Mouse (Mus musculus): ENCODE data around the gene Dohh. TPM values are rescaled to one million over a fixed set of nuclear protein-coding genes. Genes with fewer than 3 reads are reported as not detected.

Dohh gene
- not detected for polyA plus RNA-seq (2014; fragmentation: Illumina TruSeq; extraction: RNeasy Lipid Tissue Mini Kit (QIAGEN cat#74804))

GRCm38 (mm10) chr10:81383802-81384604 is at the start of gene Dohh, which contains the start of gene Gm48551:
Gene Dohh (plus strand): TSS chr10:81384428.
Gene Gm48551 (plus strand): TSS chr10:81384466.

DNA sequence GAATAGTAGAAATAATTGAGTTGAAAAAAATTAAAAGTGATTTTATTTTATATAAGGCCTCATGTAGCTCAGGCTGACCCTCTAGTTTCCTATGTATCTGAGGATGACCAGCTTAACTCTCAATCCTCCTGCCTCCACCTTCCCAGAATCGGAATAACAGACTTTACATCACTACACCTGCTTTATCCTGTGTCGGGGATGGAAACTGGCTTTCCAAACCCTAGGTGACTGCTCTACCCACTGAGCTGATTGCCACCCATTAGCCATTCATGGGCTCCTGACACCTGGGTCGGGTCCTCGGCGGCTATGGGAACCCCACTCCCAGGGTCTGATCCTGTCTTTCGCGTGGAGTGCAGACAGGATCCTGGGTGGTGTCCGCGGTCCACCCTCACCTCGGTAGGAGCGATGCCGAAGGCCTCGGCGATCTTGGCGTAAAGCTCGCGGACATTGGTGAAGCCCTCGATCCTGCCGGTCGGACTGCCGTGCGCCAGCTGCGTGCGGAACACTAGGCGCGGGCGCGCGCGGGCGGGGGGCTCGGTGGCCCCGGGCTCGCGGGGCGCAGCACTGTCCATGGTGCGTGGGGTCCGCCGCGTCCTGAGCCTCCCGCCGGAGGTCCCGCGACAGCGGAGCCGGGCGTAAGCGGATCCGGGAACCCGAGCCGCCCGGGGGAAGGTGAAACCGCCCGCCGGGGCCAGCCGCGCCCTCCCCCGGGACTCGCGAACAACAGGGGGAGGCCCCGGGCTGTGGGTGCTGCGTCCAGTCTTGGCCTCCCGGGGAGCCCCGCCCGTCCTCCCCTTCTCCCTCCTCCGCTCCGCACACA is 41.3 kb upstream of the Dohh start, which contains the start of gene Gipc3:
Gene Gipc3 (minus strand): TSS at position 581 of the 820 bp plus-strand sequence.

GRCm38 (mm10) chr10:81350351-81351063 is 33.7 kb upstream of the Dohh start, which contains the start of gene Hmg20b:
Gene Hmg20b (minus strand): TSS chr10:81350480.

GRCm38 (mm10) chr10:81356991-81357844 is 27.0 kb upstream of the Dohh start, which contains the start of gene Mfsd12:
Gene Mfsd12 (plus strand): TSS chr10:81357491.

GRCm38 (mm10) chr10:81365672-81366476 is 18.4 kb upstream of the Dohh start, which contains the start of gene 4930404N11Rik:
Gene 4930404N11Rik (minus strand): TSS chr10:81365816.

DNA sequence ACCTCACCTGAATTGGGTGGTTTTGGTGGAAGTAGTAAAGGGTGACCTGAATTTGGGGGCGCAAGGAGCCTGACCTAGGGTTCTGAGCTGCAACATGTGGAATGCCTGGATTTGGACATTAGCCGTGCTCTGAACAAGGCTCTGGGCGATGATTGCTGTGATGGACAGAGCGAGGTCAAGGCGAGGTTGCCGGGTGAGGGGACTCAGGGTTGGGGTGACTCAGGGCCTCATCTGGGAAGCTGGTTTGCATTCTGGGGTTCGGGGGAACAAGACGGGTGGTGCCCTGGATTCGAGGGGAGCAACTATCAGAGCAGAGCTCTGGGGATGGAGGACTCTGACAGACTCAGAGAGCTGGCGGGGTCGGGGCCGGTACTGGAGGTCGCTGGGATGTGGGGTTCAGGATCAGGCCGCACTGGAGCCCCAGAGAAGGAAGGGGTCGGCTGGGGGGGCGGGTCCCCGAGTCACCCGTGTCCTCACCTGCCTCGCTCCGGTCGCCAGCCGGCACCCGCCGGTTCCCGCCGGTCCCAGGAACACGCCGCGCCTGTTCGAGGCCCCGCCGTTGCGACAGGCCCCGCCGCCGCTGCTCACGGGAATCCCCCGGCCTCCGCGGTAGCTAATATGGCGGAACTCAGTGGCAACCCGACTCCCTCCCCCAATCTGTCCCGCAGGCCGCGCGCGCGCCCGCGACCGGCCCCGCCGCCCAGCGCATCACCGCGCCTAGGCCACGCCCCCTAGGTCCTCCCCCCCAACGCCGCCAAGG is 6.3 kb upstream of the Dohh start, which contains the start of gene Fzr1:
Gene Fzr1 (minus strand): TSS at position 724 of the 760 bp plus-strand sequence.

GRCm38 (mm10) chr10:81388505-81389055 is 4.4 kb downstream of the Dohh start, which contains the start of gene Gm48552:
Gene Gm48552 (plus strand): TSS chr10:81389005.

DNA sequence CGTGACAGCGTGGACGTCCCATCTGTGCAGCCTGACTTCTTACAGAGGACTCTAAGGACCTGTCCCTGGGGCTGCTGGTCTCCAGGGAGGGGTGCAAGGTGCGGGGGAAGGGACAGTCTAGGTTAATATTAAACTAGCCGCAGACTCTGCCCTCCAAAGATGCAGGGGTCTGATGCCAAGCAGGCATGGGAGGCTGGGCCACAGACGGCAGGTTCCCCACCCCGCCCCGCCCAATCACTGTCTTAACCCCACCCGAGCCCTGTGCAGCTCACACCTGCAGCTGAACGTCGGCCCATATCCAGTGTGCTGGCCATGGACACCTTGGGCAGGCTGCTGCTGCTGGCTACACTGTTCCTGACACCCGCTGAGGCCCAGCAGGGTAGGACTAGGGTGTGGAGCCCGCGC is 8.6 kb downstream of the Dohh start, which contains the start of gene Smim24:
Gene Smim24 (plus strand): TSS at position 271 of the 405 bp plus-strand sequence.

Other genes starting within 250 kb of the Dohh start
- gene Zbtb7a, start 249.2 kb upstream of the Dohh start, polyA plus RNA-seq (2014; fragmentation: Illumina TruSeq; extraction: RNeasy Lipid Tissue Mini Kit (QIAGEN cat#74804)) = 17.8 TPM
- gene Pias4, start 216.5 kb upstream of the Dohh start, polyA plus RNA-seq (2014; fragmentation: Illumina TruSeq; extraction: RNeasy Lipid Tissue Mini Kit (QIAGEN cat#74804)) = 0.46 TPM
- 6.8 TPM for gene Eef2, start 207.8 kb upstream of the Dohh start, polyA plus RNA-seq (2014; fragmentation: Illumina TruSeq; extraction: RNeasy Lipid Tissue Mini Kit (QIAGEN cat#74804))
- gene Dapk3, start 201.4 kb upstream of the Dohh start, polyA plus RNA-seq (2014; fragmentation: Illumina TruSeq; extraction: RNeasy Lipid Tissue Mini Kit (QIAGEN cat#74804)) = not detected
- gene 4930442H23Rik, start 200.6 kb upstream of the Dohh start, polyA plus RNA-seq (2014; fragmentation: Illumina TruSeq; extraction: RNeasy Lipid Tissue Mini Kit (QIAGEN cat#74804)) = not detected
- gene Nmrk2, start 182.4 kb upstream of the Dohh start, polyA plus RNA-seq (2014; fragmentation: Illumina TruSeq; extraction: RNeasy Lipid Tissue Mini Kit (QIAGEN cat#74804)) = not detected
- gene Atcay, start 153.6 kb upstream of the Dohh start, polyA plus RNA-seq (2014; fragmentation: Illumina TruSeq; extraction: RNeasy Lipid Tissue Mini Kit (QIAGEN cat#74804)) = not detected
- 0.66 TPM for gene Zfr2, start 151.3 kb upstream of the Dohh start, polyA plus RNA-seq (2014; fragmentation: Illumina TruSeq; extraction: RNeasy Lipid Tissue Mini Kit (QIAGEN cat#74804))
- not detected for gene Matk, start 131.5 kb upstream of the Dohh start, polyA plus RNA-seq (2014; fragmentation: Illumina TruSeq; extraction: RNeasy Lipid Tissue Mini Kit (QIAGEN cat#74804))
- not detected for gene Mrpl54, start 117.5 kb upstream of the Dohh start, polyA plus RNA-seq (2014; fragmentation: Illumina TruSeq; extraction: RNeasy Lipid Tissue Mini Kit (QIAGEN cat#74804))
- not detected for gene Apba3, start 117.5 kb upstream of the Dohh start, polyA plus RNA-seq (2014; fragmentation: Illumina TruSeq; extraction: RNeasy Lipid Tissue Mini Kit (QIAGEN cat#74804))
- not detected for gene Tjp3, start 92.8 kb upstream of the Dohh start, polyA plus RNA-seq (2014; fragmentation: Illumina TruSeq; extraction: RNeasy Lipid Tissue Mini Kit (QIAGEN cat#74804))
- gene Pip5k1c, start 91.5 kb upstream of the Dohh start, polyA plus RNA-seq (2014; fragmentation: Illumina TruSeq; extraction: RNeasy Lipid Tissue Mini Kit (QIAGEN cat#74804)) = 2.6 TPM
- 0.17 TPM for gene Cactin, start 63.3 kb upstream of the Dohh start, polyA plus RNA-seq (2014; fragmentation: Illumina TruSeq; extraction: RNeasy Lipid Tissue Mini Kit (QIAGEN cat#74804))
- gene Tbxa2r, start 55.7 kb upstream of the Dohh start, polyA plus RNA-seq (2014; fragmentation: Illumina TruSeq; extraction: RNeasy Lipid Tissue Mini Kit (QIAGEN cat#74804)) = not detected
- gene Gipc3, start 41.2 kb upstream of the Dohh start, polyA plus RNA-seq (2014; fragmentation: Illumina TruSeq; extraction: RNeasy Lipid Tissue Mini Kit (QIAGEN cat#74804)) = not detected
- gene Hmg20b, start 33.9 kb upstream of the Dohh start, polyA plus RNA-seq (2014; fragmentation: Illumina TruSeq; extraction: RNeasy Lipid Tissue Mini Kit (QIAGEN cat#74804)) = 4.2 TPM
- gene Mfsd12, start 26.9 kb upstream of the Dohh start, polyA plus RNA-seq (2014; fragmentation: Illumina TruSeq; extraction: RNeasy Lipid Tissue Mini Kit (QIAGEN cat#74804)) = not detected
- not detected for gene 4930404N11Rik, start 18.6 kb upstream of the Dohh start, polyA plus RNA-seq (2014; fragmentation: Illumina TruSeq; extraction: RNeasy Lipid Tissue Mini Kit (QIAGEN cat#74804))
- gene Fzr1, start 5.9 kb upstream of the Dohh start, polyA plus RNA-seq (2014; fragmentation: Illumina TruSeq; extraction: RNeasy Lipid Tissue Mini Kit (QIAGEN cat#74804)) = 0.26 TPM
- gene Gm48551, start within 50 bp of the Dohh start, polyA plus RNA-seq (2014; fragmentation: Illumina TruSeq; extraction: RNeasy Lipid Tissue Mini Kit (QIAGEN cat#74804)) = not detected
- 0.88 TPM for gene Gm48552, start 4.6 kb downstream of the Dohh start, polyA plus RNA-seq (2014; fragmentation: Illumina TruSeq; extraction: RNeasy Lipid Tissue Mini Kit (QIAGEN cat#74804))
- not detected for gene Smim24, start 8.6 kb downstream of the Dohh start, polyA plus RNA-seq (2014; fragmentation: Illumina TruSeq; extraction: RNeasy Lipid Tissue Mini Kit (QIAGEN cat#74804))
- gene Nfic, start 71.2 kb downstream of the Dohh start, polyA plus RNA-seq (2014; fragmentation: Illumina TruSeq; extraction: RNeasy Lipid Tissue Mini Kit (QIAGEN cat#74804)) = 14.2 TPM
- gene Celf5, start 98.3 kb downstream of the Dohh start, polyA plus RNA-seq (2014; fragmentation: Illumina TruSeq; extraction: RNeasy Lipid Tissue Mini Kit (QIAGEN cat#74804)) = not detected
- gene Ncln, start 112.0 kb downstream of the Dohh start, polyA plus RNA-seq (2014; fragmentation: Illumina TruSeq; extraction: RNeasy Lipid Tissue Mini Kit (QIAGEN cat#74804)) = not detected
- gene S1pr4, start 115.7 kb downstream of the Dohh start, polyA plus RNA-seq (2014; fragmentation: Illumina TruSeq; extraction: RNeasy Lipid Tissue Mini Kit (QIAGEN cat#74804)) = not detected
- gene Gna15, start 139.8 kb downstream of the Dohh start, polyA plus RNA-seq (2014; fragmentation: Illumina TruSeq; extraction: RNeasy Lipid Tissue Mini Kit (QIAGEN cat#74804)) = not detected
- gene Gna11, start 160.8 kb downstream of the Dohh start, polyA plus RNA-seq (2014; fragmentation: Illumina TruSeq; extraction: RNeasy Lipid Tissue Mini Kit (QIAGEN cat#74804)) = 1.7 TPM
- gene Aes, start 175.1 kb downstream of the Dohh start, polyA plus RNA-seq (2014; fragmentation: Illumina TruSeq; extraction: RNeasy Lipid Tissue Mini Kit (QIAGEN cat#74804)) = 10.1 TPM
- gene Tle2, start 190.1 kb downstream of the Dohh start, polyA plus RNA-seq (2014; fragmentation: Illumina TruSeq; extraction: RNeasy Lipid Tissue Mini Kit (QIAGEN cat#74804)) = 3.3 TPM
- 9.7 TPM for gene Tle6, start 216.6 kb downstream of the Dohh start, polyA plus RNA-seq (2014; fragmentation: Illumina TruSeq; extraction: RNeasy Lipid Tissue Mini Kit (QIAGEN cat#74804))
- gene BC025920, start 221.8 kb downstream of the Dohh start, polyA plus RNA-seq (2014; fragmentation: Illumina TruSeq; extraction: RNeasy Lipid Tissue Mini Kit (QIAGEN cat#74804)) = 0.77 TPM
- gene Sirt6, start 243.4 kb downstream of the Dohh start, polyA plus RNA-seq (2014; fragmentation: Illumina TruSeq; extraction: RNeasy Lipid Tissue Mini Kit (QIAGEN cat#74804)) = not detected
- gene Ankrd24, start 244.1 kb downstream of the Dohh start, polyA plus RNA-seq (2014; fragmentation: Illumina TruSeq; extraction: RNeasy Lipid Tissue Mini Kit (QIAGEN cat#74804)) = 2.0 TPM